8 mouse cellular contexts compared by ENCODE assay signal in genomic region chr7:44527483-44528398, GRCm38 (mm10). TPM values are rescaled to one million over a fixed set of nuclear protein-coding genes. Genes with fewer than 3 reads are reported as not detected.
DNase-seq lines count a peak whose midpoint lies in the region; TF ChIP-seq lines count a peak whose summit lies in the region.

No protein-coding gene starts in this region.

- peak; percentile 85 for TF ChIP-seq CTCF in left cerebral cortex, adult 2 months (IDR thresholded peaks at IDR 0.05)

- H3K27ac ChIP-seq in left cerebral cortex, adult 2 months: peak overlapping the region; percentile 93

- DNase-seq in adrenal gland, adult 18-20 months (ENCODE audit: low spot score in 2 of 2): peak; percentile 55 to 70
- peak; percentile 62 to 77 for DNase-seq in cerebellum, postnatal 4 days (ENCODE audit: low spot score in 2 of 2)
- DNase-seq in gastrocnemius, adult 8-10 months (ENCODE audit: low spot score in 2 of 2): peak; percentile 84 to 88
- peak; percentile 85 for DNase-seq in induced T-regulatory cell, adult 2 months (ENCODE audit: low read depth)
- DNase-seq in left cerebral cortex, adult 2 months (ENCODE audit: extremely low spot score in 1 of 2, low spot score in 2 of 2): peak; percentile 76
- peak; percentile 82 to 88 for DNase-seq in lung, postnatal 4 days
- peak; percentile 84 for DNase-seq in retina, embryonic 14.5 days (ENCODE audit: low spot score)
- DNase-seq in urinary bladder, postnatal 36 days (ENCODE audit: low spot score in 2 of 2): peak; percentile 34 to 73

- intact Hi-C loops in left cerebral cortex, adult 2 months (cut with DNase I): loop anchor here (2.0 kb wide), 1 partner anchor 21 kb away; the partner anchor contains the start of gene Pold1

- H3K4me3 ChIP-seq in left cerebral cortex, adult 2 months: peak overlapping the region; percentile 47

RNA-seq across cellular contexts. Expression of gene Mybpc2, which starts 3.3 kb away (rescaled TPM):
- under 1 TPM in 1 of 2 experiments, not detected in 1; 0.93 TPM for total RNA-seq in adrenal gland, adult 18-20 months (2021)
- 1,000 to 10,000 TPM; 5,017 to 5,674 (median 5,484) TPM for total RNA-seq in gastrocnemius, adult 8-10 months (2022)
- total RNA-seq in left cerebral cortex, adult 2 months (2021): under 1 TPM in 1 of 2 experiments, not detected in 1; 0.29 TPM

RNA-seq across cellular contexts. Expression of gene Spib, which starts 4.1 kb away (rescaled TPM):
- under 1 TPM; 0.19 to 0.43 TPM for total RNA-seq in adrenal gland, adult 18-20 months (2021)
- total RNA-seq in gastrocnemius, adult 8-10 months (2022): not detected
- under 1 TPM in 1 of 2 experiments, not detected in 1; 0.20 TPM for total RNA-seq in left cerebral cortex, adult 2 months (2021)

RNA-seq across cellular contexts. Expression of gene Pold1, which starts 20.9 kb away (rescaled TPM):
- total RNA-seq in adrenal gland, adult 18-20 months (2021): 1 to 10 TPM; 8.3 to 9.4 TPM
- total RNA-seq in gastrocnemius, adult 8-10 months (2022): 1 to 10 TPM; 4.6 to 5.9 (median 5.4) TPM
- 1 to 10 TPM; 8.8 to 9.4 TPM for total RNA-seq in left cerebral cortex, adult 2 months (2021)

RNA-seq across cellular contexts. Expression of gene Nr1h2, which starts 26.0 kb away (rescaled TPM):
- 100 to 1,000 TPM; 108 to 128 TPM for total RNA-seq in adrenal gland, adult 18-20 months (2021)
- total RNA-seq in gastrocnemius, adult 8-10 months (2022): 10 to 100 TPM; 38.0 to 45.8 (median 40.1) TPM
- 10 to 100 TPM; 78.4 to 82.5 TPM for total RNA-seq in left cerebral cortex, adult 2 months (2021)

RNA-seq across cellular contexts. Expression of gene Fam71e1, which starts 31.4 kb away (rescaled TPM):
- total RNA-seq in adrenal gland, adult 18-20 months (2021): 1 to 10 TPM; 5.6 to 8.9 TPM
- 1 to 10 TPM; 3.4 to 5.4 (median 4.4) TPM for total RNA-seq in gastrocnemius, adult 8-10 months (2022)
- 10 to 100 TPM; 15.5 to 21.0 TPM for total RNA-seq in left cerebral cortex, adult 2 months (2021)

Comparison
In these comparisons a context has a peak if more than half of its experiments do, and no peak if none do; other contexts are left out.
1. Peak in every context shown above with its lines: DNase-seq, H3K4me3 ChIP-seq and H3K27ac ChIP-seq.
2. RNA of gene Mybpc2, which starts 3.3 kb away (total RNA-seq): 5,017 to 5,674 TPM in gastrocnemius, adult 8-10 months; 0.93 TPM in adrenal gland, adult 18-20 months and 0.29 TPM in left cerebral cortex, adult 2 months; every median in the first group is over 1,000 times any median in the second.